Mouse (Mus musculus) NIH3T3 (cell line): ENCODE data around the gene Gss.

ENCODE experiments used
- DNase-seq: peaks from one replicate; pipeline ENCODE4 v3.0.0-alpha.2; 2012; ENCODE audit warnings: low read depth

The Gss gene

DNA sequence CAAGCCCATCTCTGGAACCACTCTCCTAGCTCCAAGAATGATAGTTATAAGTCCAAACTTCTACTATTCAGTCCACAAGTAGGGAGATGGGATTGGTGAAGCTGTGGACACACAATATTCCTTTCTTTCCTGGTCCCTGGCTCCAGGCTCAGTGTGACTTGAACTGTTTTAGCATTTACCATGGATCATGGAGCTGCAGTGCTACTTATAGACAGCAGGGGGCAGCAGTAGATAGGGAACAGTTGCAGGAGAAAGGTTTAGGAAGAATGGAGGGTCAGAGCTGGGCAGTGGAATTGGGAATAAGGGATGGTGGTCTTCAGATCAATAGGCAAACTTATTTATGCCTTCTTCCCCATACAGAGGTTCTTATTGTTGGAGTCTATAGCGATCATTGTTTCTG lies 76.7 kb downstream of the Gss start:
- DNase-seq = peak; percentile 74

DNA sequence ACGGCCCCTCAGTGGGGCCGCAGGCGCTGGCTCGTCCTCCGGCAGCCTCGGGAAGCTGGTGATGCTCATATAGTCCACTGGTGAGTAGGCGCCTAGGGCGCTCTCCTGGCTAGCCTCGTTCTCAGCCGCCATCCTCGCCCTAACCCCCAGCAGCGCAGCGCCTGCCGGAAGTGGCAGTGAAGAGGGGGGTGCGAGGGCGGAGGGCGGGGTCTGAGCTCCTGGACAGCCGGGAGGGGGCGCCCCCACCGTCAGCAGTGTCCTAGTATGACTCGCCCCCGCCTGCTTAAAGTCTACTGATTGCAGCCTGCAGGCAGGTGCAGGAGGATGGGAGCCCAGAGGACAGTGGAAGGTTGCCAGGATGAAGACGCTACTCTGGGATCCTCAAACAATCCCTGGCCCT lies 77.9 kb downstream of the Gss start:
- peak; percentile 78 for DNase-seq

DNA sequence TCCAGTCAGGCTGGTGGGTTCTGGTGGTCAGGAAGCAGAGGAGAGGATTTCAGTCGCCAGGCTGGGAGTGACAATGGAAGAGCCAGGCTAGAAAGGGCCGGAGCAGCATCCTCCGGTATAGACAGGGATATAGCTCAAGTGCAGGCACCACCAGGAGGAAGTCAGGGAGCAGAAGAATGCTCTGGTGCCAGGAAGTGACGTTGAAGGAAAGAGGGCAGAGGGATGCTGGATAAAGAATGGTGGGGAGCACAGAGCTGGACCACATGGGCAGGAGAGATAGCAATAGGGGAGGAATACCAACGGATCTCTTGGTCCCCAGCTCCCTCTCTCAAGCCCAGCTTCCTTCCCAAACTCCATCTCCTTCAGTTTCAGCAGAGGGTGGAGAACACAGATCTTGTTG lies 79.1 kb downstream of the Gss start:
- DNase-seq = no peak
